Mouse (Mus musculus): ENCODE data around the gene H1f0. TPM values are rescaled to one million over a fixed set of nuclear protein-coding genes. Genes with fewer than 3 reads are reported as not detected.
"Not testable (repeated sequence)": the region's sequence is repeated elsewhere in the genome, so short reads cannot be mapped to it uniquely, and the experiment has no call there.

Gene H1f0
- polyA plus RNA-seq, 1 experiment from 2014 or later = 546 TPM

DNA sequence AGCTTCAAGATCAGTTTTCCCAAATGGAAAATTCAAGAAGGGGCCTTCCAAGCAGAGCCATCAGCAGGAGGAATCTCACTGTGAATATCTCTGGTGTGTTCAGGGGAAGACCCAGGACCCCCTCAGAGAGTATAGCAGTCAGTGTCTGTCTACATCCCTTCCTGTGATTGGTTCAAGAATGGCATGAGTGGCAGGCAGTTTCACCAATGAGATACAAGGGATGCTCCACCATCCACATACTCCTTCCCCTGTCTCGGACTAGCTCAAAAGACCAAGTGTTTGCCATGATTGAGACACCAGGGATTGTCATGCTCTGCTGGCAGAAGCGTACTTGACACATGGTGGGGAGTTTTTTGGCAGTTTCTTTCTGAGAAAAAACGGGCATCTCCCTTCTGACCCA lies 21.6 kb upstream of the H1f0 start:
- no peak overlapping the region for H3K4me3 ChIP-seq
- H3K27me3 ChIP-seq = no peaks in the 10 kb centered on the region
- no peak overlapping the region for H3K4me2 ChIP-seq
- H3K36me3 ChIP-seq = peaks cover 66% of the 10 kb centered on the region
- no peak for ATAC-seq (ENCODE audit: insufficient number of reproducible peaks, insufficient read depth, low FRiP score, low TSS enrichment, low read depth)
- no peaks in the 10 kb centered on the region for H3K4me1 ChIP-seq
- 80% methylated on average over 3 of the region's 3 CpGs for WGBS
- no peak overlapping the region for H3K9ac ChIP-seq
- H3K27ac ChIP-seq = no peak overlapping the region
- H3K9me3 ChIP-seq = no peaks in the 10 kb centered on the region

DNA sequence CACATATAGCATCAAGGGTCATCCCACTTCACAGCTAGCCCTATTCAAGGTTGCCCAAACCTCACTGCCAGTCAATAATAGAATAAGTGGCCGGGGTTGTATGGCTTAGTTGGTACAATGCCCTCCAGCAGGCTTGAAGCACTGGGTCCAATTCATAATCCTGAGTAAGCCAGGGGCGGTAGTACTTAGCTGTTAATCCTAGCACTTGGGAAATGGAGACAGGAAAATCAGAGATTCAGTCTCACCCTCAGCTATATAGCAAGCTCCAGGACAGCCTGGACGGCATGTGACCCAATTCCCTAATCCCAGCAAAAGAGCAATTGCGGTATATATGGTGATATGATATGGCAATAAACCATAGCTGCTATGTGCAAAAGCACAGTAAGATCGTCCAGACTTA lies 21.2 kb upstream of the H1f0 start:
- H3K36me3 ChIP-seq = peaks cover 62% of the 10 kb centered on the region
- no peak for ATAC-seq (ENCODE audit: insufficient number of reproducible peaks, insufficient read depth, low FRiP score, low TSS enrichment, low read depth)
- no peak overlapping the region for H3K27ac ChIP-seq
- H3K4me1 ChIP-seq = no peaks in the 10 kb centered on the region
- H3K27me3 ChIP-seq = no peaks in the 10 kb centered on the region
- H3K9ac ChIP-seq = no peak overlapping the region
- WGBS = 91% methylated on average over 5 of the region's 5 CpGs
- H3K9me3 ChIP-seq = no peaks in the 10 kb centered on the region
- no peak overlapping the region for H3K4me3 ChIP-seq
- H3K4me2 ChIP-seq = no peak overlapping the region

DNA sequence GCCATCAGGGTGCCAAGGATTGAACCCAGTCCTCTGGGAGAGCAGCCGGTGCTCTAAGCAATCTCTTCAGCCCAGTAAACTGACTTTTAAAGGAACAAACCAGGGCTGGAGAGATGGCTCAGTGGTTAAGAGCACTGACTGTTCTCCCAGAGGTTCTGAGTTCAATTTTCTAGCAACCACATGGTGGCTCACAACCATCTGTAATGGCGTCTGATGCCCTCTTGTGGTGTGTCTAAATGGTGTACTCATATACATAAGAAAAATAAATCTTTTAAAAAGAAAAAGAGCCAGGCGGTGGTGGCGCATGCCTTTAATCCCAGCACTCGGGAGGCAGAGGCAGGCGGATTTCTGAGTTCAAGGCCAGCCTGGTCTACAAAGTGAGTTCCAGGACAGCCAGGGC lies 20.4 kb upstream of the H1f0 start:
- H3K4me3 ChIP-seq; ATAC-seq (ENCODE audit: insufficient number of reproducible peaks, insufficient read depth, low FRiP score, low TSS enrichment, low read depth); H3K4me2 ChIP-seq; H3K9me3 ChIP-seq; H3K27ac ChIP-seq; H3K27me3 ChIP-seq; H3K4me1 ChIP-seq; H3K9ac ChIP-seq: not testable (repeated sequence)
- 95% methylated on average over 6 of the region's 6 CpGs for WGBS
- peaks cover 54% of the 10 kb centered on the region for H3K36me3 ChIP-seq

GRCm38 (mm10) chr15:79009734-79010133 lies 18.5 kb upstream of the H1f0 start:
- 68% methylated on average over 5 of the region's 5 CpGs for WGBS
- no peak for ATAC-seq (ENCODE audit: insufficient number of reproducible peaks, insufficient read depth, low FRiP score, low TSS enrichment, low read depth)
- Histone ChIP-seq H3K9ac (no peak overlapping the region), H3K9me3 (no peaks in the 10 kb centered on the region), H3K4me1 (0 out of 2 replicates have a peak, but pooled peaks cover 3% of the 10 kb centered on the region), H3K4me2 (no peak overlapping the region), H3K4me3 (no peak overlapping the region), H3K36me3 (peaks cover 35% of the 10 kb centered on the region), H3K27me3 (no peaks in the 10 kb centered on the region), H3K27ac (no peak overlapping the region)

DNA sequence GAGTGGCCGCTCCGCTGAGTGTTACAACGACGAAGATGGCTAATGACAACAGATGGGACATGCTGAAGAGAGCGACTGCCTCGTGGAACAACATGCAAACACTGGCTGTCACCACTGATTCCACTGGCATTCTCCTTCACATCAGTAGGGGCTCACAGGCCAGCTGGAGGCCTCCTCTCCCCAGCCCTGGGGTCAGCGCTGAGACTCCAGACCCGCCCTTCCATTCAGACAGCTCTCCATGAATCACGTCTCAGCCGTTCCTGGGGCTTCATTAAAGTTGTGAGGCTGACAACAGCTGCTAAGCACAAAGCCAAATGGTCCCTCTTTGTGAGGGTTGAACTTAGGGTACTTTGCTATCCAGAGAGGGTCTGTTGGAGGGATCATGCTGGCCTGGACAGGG lies 16.7 kb upstream of the H1f0 start:
- Histone ChIP-seq H3K36me3 (peaks cover 18% of the 10 kb centered on the region), H3K9ac (no peak overlapping the region), H3K27ac (no peak overlapping the region), H3K4me2 (no peak overlapping the region), H3K9me3 (no peaks in the 10 kb centered on the region), H3K4me1 (0 out of 2 replicates have a peak, but pooled peaks cover 3% of the 10 kb centered on the region), H3K4me3 (no peak overlapping the region), H3K27me3 (no peaks in the 10 kb centered on the region)
- no peak for ATAC-seq (ENCODE audit: insufficient number of reproducible peaks, insufficient read depth, low FRiP score, low TSS enrichment, low read depth)
- WGBS = 68% methylated on average over 10 of the region's 10 CpGs

DNA sequence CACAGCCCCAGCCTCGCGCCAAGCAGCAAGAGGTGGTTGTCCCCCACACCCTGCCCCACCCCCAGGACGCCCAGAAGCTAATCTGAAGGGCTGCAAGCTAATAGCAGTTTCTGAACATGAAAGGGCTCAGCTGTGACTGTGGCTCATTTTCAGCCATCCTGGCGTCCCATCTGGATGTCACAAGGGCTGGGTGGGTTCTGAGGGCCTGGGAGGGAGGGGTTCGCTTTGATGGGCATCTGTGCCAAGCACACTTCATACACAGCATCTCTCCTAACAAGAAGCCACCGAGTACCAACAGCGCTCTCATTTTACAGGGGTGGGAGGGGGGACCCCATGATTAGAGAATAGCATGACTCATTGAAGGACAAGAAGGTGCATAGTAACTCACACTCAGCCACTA lies 14.9 kb upstream of the H1f0 start:
- Histone ChIP-seq H3K4me3 (no peak overlapping the region), H3K4me2 (no peak overlapping the region), H3K9me3 (no peaks in the 10 kb centered on the region), H3K36me3 (peaks cover 3% of the 10 kb centered on the region; the same call in 1 of the 2 replicates), H3K27me3 (no peaks in the 10 kb centered on the region), H3K9ac (no peak overlapping the region), H3K4me1 (peaks cover 7% of the 10 kb centered on the region; the same call in 1 of the 2 replicates), H3K27ac (no peak overlapping the region)
- ATAC-seq (ENCODE audit: insufficient number of reproducible peaks, insufficient read depth, low FRiP score, low TSS enrichment, low read depth) = no peak
- WGBS = 64% methylated on average over 7 of the region's 7 CpGs

GRCm38 (mm10) chr15:79018191-79018590 lies 10.1 kb upstream of the H1f0 start:
- Histone ChIP-seq H3K9ac (no peak overlapping the region), H3K4me3 (no peak overlapping the region), H3K4me1 (peaks cover 12% of the 10 kb centered on the region), H3K4me2 (no peak overlapping the region), H3K27ac (no peak overlapping the region), H3K36me3 (no peaks in the 10 kb centered on the region), H3K9me3 (no peaks in the 10 kb centered on the region), H3K27me3 (no peaks in the 10 kb centered on the region)
- no peak for ATAC-seq (ENCODE audit: insufficient number of reproducible peaks, insufficient read depth, low FRiP score, low TSS enrichment, low read depth)
- WGBS = 47% methylated on average over 4 of the region's 4 CpGs

DNA sequence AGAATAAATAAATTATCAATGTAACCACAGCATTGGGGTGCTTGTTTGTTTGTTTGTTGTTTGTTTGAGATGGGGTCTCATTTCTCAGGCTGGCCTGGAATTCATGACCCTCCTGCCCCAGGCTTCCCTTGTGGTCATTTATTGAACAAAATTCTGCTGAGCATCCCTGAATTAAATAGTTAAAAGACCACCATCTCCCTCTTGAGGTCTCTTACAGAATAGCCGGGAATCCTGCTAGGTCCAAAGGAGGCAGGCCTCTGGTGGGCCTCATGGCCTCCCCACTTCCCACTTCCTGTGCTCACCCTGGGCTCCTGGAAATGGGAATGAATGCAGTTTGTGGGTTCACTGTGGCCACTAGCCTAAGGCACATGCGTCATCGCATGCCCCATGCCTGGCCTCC lies 9.4 kb upstream of the H1f0 start:
- ATAC-seq (ENCODE audit: insufficient number of reproducible peaks, insufficient read depth, low FRiP score, low TSS enrichment, low read depth) = no peak
- no peaks in the 10 kb centered on the region for H3K36me3 ChIP-seq
- H3K4me1 ChIP-seq = peaks cover 8% of the 10 kb centered on the region
- H3K9me3 ChIP-seq = no peaks in the 10 kb centered on the region
- H3K9ac ChIP-seq = no peak overlapping the region
- no peaks in the 10 kb centered on the region for H3K27me3 ChIP-seq
- WGBS = 62% methylated on average over 3 of the region's 3 CpGs
- no peak overlapping the region for H3K4me3 ChIP-seq
- no peak overlapping the region for H3K27ac ChIP-seq
- no peak overlapping the region for H3K4me2 ChIP-seq

DNA sequence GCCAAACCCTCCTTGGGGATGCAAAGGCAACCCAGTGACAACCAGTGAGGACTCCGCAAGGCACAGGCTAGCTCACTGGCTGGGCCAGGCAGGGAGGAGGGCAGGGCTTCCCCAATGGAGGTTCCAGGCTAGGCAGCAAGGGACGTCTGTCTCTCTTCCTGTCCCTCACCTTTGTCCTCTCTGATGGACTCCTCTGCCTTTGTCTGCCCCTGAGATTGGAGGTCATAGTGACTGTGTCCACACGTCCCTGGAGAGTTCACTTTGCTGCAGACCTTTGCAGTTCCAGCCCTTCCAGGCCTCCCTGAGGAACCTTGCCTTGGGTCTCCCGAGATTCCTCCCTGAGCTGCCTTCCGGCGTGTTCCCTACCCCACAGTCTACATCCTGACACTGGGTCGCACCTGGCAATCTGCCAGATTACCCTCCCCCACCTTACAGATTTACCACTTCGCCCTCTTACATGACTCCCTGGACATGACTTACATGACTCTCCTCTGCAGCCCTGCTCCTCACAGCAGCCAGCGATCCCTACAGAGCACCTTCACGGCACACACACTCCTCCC lies 5.5 kb upstream of the H1f0 start:
- ATAC-seq (ENCODE audit: insufficient number of reproducible peaks, insufficient read depth, low FRiP score, low TSS enrichment, low read depth) = no peak
- Histone ChIP-seq H3K4me1 (peaks cover 36% of the 10 kb centered on the region), H3K36me3 (no peaks in the 10 kb centered on the region), H3K9me3 (no peaks in the 10 kb centered on the region), H3K27ac (no peak overlapping the region), H3K27me3 (0 out of 2 replicates have a peak, but pooled peaks cover 3% of the 10 kb centered on the region), H3K4me3 (no peak overlapping the region), H3K4me2 (no peak overlapping the region), H3K9ac (0 out of 2 replicates have a peak overlapping the region, but pooled peaks have one; percentile 36)
- 62% methylated on average over 10 of the region's 10 CpGs for WGBS

- H3K9me3 ChIP-seq = no peaks in the 10 kb centered on the region
- 0 out of 2 replicates have a peak overlapping the region, but pooled peaks have one; percentile 36 for H3K9ac ChIP-seq
- H3K4me1 ChIP-seq = peaks cover 33% of the 10 kb centered on the region
- H3K36me3 ChIP-seq = no peaks in the 10 kb centered on the region
- 41% methylated on average over 1 of the region's 1 CpGs for WGBS
- ATAC-seq (ENCODE audit: insufficient number of reproducible peaks, insufficient read depth, low FRiP score, low TSS enrichment, low read depth) = no peak
- no peak overlapping the region for H3K4me3 ChIP-seq
- no peak overlapping the region for H3K4me2 ChIP-seq
- H3K27ac ChIP-seq = no peak overlapping the region
- H3K27me3 ChIP-seq = 0 out of 2 replicates have a peak, but pooled peaks cover 3% of the 10 kb centered on the region
These were observed 4.9 kb upstream of the H1f0 start for GRCm38 (mm10) chr15:79023366-79023765.

DNA sequence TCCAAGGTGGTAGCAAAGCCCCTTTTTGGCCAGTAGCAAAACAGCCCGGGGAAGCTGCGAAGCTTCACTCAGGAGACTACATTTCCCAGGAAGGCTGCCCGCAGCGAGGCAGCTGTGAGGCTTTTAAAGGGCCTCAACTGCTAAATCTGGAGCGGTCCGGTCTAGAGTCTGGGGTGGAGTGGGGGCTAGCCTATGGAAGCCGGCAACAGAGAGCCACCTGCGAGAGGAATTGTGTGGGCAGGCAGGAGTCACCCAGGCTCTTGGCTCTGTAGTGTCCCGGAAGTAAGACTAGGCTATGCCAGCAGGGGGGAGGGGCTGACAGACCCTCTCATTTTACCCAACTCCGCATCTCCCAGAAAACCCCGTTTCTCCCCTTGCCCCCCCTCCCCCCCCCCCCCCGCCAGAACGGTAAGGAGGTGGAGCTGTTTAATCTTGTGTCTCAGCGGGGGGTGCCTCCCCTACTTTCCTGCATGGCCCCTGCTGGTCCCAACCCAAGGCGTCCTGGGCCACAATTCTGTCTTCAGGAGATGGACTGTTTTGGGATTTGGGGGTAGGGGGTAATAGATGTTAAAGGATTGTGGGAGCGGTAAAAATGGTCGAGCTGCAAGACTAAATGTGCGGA lies 2.5 kb upstream of the H1f0 start:
- Histone ChIP-seq H3K27me3 (0 out of 2 replicates have a peak, but pooled peaks cover 3% of the 10 kb centered on the region), H3K9me3 (no peaks in the 10 kb centered on the region), H3K36me3 (no peaks in the 10 kb centered on the region), H3K9ac (peak overlapping the region; percentile 60), H3K4me3 (peak overlapping the region; percentile 28), H3K4me2 (peak overlapping the region; percentile 55), H3K27ac (peak overlapping the region; percentile 12; the same call in 1 of the 2 replicates), H3K4me1 (peaks cover 40% of the 10 kb centered on the region)
- 10% methylated on average over 17 of the region's 18 CpGs for WGBS
- no peak for ATAC-seq (ENCODE audit: insufficient number of reproducible peaks, insufficient read depth, low FRiP score, low TSS enrichment, low read depth)

Data from embryonic facial prominence, embryonic 13.5 days (tissue).